Mouse (Mus musculus) ovary, postnatal 14 days (tissue): ENCODE data around the gene Rps26.

Experiments
- DNase-seq: peaks from one replicate; pipeline ENCODE4 v3.0.0; 2022; ENCODE audit warnings: low spot score

The Rps26 gene

DNA sequence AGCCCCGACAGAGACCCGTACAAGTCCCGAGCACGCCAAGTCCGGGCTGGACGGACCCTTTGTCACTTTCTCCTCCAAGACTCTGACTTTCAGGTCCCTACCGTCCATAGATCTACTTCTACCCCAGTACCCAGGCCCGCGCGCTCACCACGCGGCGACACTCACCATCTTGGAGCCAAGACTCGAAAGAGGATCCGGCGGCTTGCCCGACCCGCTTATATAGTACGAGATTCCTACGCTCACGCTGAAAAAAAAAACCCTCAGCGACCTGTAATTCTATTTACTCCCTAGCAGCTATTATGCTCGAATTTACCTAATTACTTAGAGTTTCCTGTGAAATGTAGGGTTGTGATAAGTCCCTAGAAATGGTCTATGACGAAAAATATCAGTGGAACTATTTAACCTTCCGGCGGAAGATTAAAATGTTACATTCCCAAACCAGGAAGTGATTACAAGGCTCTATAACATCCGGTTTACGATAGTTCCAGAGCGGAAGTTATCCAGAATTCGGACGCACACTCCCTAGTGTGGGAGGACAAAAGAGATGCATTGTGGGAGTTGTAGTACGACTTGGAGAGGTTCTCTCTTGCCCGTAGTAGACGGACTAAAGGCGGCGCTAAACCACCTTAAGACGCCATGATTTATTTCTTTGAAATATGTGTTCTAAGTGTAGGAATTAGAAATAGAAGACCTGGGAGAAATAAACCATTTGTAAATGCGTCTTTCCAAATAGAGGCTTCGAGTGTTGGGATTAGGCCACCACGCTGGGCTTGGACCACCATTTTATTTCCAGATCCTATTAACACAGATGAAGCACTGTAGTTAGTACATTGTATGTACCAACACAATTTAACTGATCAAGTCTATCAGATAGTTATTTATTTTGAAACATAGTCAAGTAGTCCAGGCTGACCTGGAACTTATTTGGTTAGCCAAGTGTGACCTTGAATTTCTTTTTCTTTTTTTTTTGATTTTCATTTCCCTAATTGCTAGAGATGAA lies at the start of gene Rps26:
Gene Rps26, minus strand, starts transcription at position 437 of the 1,000 bp plus-strand sequence.
- DNase-seq: peak; percentile 78

- DNase-seq: no peak
Observed at GRCm38 (mm10) chr10:128674469-128675008, 48.0 kb upstream of the Rps26 start.

DNA sequence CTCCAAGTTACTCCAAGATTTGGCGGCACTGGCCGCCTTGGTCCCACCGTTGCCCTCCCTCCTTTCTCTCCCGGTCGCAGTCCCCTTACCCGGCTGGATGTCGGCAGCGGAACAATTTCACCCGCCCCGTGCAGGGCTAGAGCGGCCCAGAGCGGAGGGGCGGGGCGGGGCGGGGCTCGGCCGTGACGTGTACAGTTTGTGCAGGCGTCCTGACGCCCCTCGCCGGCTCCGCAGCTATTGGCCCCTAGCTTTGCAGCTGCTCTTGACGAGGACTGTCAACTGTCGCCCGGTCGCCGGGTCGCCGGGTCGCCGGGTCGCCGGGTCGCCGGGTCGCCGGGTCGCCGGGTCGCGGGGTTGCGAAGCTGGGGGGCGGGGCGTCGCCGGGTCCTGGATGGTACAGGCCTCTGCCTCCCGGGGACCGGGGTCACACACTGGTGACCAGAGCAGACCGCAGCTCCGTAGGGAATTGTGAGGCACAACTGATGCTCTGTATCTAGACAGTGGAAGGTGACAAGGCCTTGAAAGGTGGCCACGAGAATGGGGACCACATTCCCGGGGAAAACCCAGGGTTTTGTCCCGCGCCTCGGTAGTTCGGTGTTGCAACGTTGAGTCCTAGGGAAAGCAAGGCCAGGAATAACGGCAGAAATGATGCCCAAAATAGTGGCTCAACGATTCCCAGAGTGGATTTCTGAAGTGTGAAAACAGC lies 47.4 kb upstream of the Rps26 start, which contains the start of gene Suox:
Gene Suox, minus strand, starts transcription at position 311 of the 706 bp plus-strand sequence.
- peak; percentile 57 for DNase-seq

- DNase-seq: no peak
Observed at GRCm38 (mm10) chr10:128671148-128671547, 44.6 kb upstream of the Rps26 start.

DNA sequence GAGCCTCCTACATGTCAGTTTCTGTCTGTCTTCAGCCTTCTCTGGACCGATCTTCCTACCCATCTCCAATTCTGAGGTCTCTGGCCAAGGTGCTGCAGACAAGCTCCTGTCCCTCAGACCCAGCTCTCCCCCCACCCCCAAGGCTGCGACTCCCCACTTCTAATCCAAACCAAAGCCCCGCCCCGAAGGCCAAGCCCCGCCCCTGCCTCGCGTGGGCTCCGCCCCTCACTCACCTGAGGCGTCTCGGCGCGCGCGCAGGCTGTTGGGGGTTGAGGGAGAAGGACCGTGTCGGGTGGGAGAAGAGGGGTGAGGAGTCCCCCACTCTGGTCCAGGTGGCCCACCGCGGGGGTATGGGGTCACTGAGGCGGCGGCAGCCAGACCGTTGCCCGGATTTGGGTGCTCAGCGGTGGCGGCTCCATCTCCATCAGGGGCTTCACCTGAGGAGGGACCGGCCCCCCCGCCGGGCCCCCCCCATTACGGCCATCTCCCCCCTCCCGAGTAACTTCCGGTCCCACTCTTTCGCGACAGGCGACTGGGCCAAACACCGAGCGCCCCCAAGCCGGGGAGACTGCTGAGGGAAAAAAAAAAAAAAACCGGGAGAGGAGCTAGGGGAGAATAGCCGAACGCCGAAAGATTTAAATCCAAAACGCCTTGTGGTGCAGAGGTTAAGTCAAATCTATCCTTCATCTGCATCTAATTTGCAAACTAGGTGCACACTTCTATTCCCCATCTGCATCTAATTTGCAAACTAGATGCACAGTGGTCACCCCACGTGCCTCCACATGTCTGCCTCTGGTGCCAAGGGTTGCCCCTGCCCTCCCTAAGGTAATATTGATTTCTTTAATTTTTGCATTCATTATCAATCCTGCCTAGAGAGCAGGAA lies 42.5 kb upstream of the Rps26 start:
- DNase-seq: peak; percentile 56

DNA sequence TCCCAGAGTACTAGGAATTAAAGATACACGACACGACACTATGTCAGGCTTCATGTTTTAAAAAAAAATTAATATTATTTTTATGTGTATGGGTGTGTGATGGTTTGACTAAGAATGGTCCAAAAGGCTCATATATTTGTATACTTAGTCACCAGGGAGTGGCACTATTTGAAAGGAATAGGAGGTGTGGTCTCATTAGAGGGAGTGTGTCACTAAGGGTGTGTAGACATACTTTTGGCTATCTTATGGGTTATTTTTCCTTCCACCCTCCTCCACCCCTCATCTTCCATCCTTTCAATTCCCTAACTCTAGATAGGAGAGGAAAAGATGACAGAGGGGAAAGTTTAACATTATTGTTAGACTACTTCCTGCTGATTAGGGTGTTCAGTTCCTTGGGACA lies 39.3 kb upstream of the Rps26 start:
- no peak for DNase-seq

DNA sequence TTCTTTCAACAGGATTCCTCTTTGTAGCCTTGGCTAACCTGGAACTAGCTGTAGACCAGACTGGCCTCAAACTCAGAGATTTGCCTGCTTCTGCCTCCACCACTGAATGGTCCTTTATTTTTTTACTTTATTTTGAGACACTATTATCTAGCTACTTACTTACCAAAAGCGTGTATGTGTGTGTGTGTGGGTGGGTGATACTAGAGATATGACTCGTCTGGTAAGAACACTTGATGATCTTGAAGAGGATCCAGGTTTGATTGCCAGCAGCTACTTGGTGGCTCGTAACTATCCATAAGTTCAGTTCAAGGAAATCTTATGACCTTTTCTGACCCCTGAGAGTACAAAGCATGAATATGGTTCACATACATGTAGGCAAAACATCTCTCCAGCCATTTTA lies 38.8 kb upstream of the Rps26 start:
- no peak for DNase-seq

DNA sequence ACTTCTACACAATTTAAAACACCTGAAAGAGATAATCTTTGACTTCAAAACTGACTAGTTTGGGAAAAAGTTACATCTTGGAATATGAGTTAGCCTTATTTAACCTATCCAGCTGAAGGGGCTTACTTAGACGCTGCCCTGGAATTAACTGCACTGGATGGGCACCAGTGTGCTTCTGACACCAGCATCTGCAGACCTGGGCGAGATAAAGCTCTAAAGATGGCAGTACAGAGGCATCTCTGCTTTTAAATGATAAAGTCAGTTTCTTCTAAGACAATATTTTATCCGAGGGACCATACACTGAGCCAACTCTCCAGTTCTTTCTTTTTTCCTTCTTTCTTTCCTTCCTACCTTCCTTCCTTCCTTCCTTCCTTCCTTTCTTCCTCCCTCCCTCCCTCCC lies 38.3 kb upstream of the Rps26 start:
- no peak for DNase-seq

DNA sequence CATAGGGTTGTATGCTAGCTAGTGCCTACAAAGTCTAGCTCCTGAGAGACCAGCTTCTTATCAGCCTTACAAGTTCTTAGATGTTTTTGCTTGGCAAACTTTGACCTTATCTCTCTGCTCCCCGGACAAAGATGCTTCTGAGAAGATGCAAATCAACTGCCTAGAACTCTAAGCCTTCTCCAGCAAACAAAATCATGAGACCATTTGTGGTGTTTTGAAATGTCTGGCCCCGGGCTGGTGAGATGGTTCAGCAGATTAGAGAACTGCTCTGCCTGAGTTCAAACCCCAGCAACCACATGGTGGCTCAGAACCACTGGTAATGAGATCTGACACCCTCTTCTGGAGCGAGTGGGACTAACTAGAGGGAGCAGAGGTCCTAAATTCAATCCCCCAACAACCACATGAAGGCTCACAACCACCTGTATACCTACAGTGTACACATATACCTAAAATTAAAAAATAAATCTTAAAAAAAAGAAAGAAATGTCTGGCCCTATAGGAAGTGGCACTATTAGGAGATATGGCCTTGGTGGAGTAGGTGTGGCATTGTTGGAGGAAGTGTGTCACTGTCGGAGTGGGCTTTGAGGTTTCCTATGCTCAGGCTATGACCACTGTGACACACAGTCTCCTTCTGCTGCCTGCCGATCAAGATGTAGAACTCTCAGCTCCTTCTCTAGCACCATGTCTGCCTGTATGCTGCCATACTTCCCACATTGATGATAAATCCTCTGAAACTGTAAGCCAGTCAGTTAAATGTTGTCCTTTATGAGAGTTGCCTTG lies 37.1 kb upstream of the Rps26 start:
- DNase-seq: no peak

- no peak for DNase-seq
Observed at GRCm38 (mm10) chr10:128662465-128662864, 35.9 kb upstream of the Rps26 start.

GRCm38 (mm10) chr10:128659490-128659889 lies 32.9 kb upstream of the Rps26 start:
- no peak for DNase-seq

GRCm38 (mm10) chr10:128657844-128658243 lies 31.3 kb upstream of the Rps26 start:
- DNase-seq: no peak

DNA sequence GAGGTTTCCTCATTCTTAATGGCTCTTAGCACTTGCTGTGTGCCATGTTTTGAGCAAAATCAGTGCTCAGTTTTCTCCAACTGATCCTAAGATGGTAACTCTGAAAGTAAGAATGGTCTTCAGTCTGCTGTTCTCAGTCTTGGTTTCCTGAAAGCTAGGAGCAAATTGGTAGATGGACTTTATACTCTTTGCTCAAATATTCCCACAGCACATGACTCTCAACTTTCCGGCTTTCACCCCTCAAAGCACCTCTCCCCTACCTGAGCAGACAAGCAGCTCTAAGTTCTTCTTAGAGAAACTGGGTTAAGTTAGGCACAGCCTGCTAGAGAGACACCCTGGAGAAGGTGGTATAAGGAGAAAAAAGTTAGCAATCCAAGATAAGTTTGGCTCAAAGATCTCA lies 30.2 kb upstream of the Rps26 start:
- DNase-seq: no peak

- no peak for DNase-seq
Observed at GRCm38 (mm10) chr10:128655254-128655653, 28.7 kb upstream of the Rps26 start.

GRCm38 (mm10) chr10:128653866-128654265 lies 27.3 kb upstream of the Rps26 start:
- DNase-seq: no peak

GRCm38 (mm10) chr10:128646139-128647089 lies 19.9 kb upstream of the Rps26 start:
- no peak for DNase-seq

GRCm38 (mm10) chr10:128645111-128646011 lies 18.8 kb upstream of the Rps26 start, which contains the start of gene Ikzf4:
Gene Ikzf4 (minus strand): TSS chr10:128645991.
- no peak for DNase-seq

GRCm38 (mm10) chr10:128642749-128643148 lies 16.2 kb upstream of the Rps26 start:
- no peak for DNase-seq

- no peak for DNase-seq
Observed at GRCm38 (mm10) chr10:128641871-128642270, 15.3 kb upstream of the Rps26 start.
